Mouse (Mus musculus) mammary gland, adult 2 months (tissue): ENCODE data around the gene 1810009J06Rik. TPM values are rescaled to one million over a fixed set of nuclear protein-coding genes. Genes with fewer than 3 reads are reported as not detected.

ENCODE experiments used
- polyA plus RNA-seq: library from polyadenylated mRNA; depleted of rRNA; stranded (reverse); fragments of >200 nt; gene quantifications from 2 replicates; pipeline ENCODE4 v1.2.3, GENCODE M21; 2012; ENCODE audit warnings: low replicate concordance; rRNA removed

Gene 1810009J06Rik
- not detected in 2 replicates for polyA plus RNA-seq

GRCm38 (mm10) chr6:40964454-40964853 is at the start of gene 1810009J06Rik:
Gene 1810009J06Rik (plus strand): TSS chr6:40964754.

GRCm38 (mm10) chr6:40940457-40940856 is 24.1 kb upstream of the 1810009J06Rik start, which contains the start of gene 1700074P13Rik:
Gene 1700074P13Rik (minus strand): TSS chr6:40940557.

GRCm38 (mm10) chr6:40951770-40952169 is 12.8 kb upstream of the 1810009J06Rik start, which contains the start of gene Gm4744:
Gene Gm4744 (minus strand): TSS chr6:40951870.

GRCm38 (mm10) chr6:40999379-40999778 is 34.8 kb downstream of the 1810009J06Rik start, which contains the start of gene Gm2663:
Gene Gm2663 (minus strand): TSS chr6:40999479.

Other genes with a start within 250 kb of the 1810009J06Rik start
- gene Moxd2, start 77.3 kb upstream of the 1810009J06Rik start, polyA plus RNA-seq, result not detected in 2 replicates
- not detected in 2 replicates for gene Prss58, start 64.4 kb upstream of the 1810009J06Rik start, polyA plus RNA-seq
- gene 1700074P13Rik, start 24.2 kb upstream of the 1810009J06Rik start, polyA plus RNA-seq, result not detected in 2 replicates
- gene Gm4744, start 12.9 kb upstream of the 1810009J06Rik start, polyA plus RNA-seq, result not detected in 2 replicates
- gene Gm2663, start 34.7 kb downstream of the 1810009J06Rik start, polyA plus RNA-seq, result not detected in 2 replicates
- gene 2210010C04Rik, start 70.8 kb downstream of the 1810009J06Rik start, polyA plus RNA-seq, result 0.50 TPM in 1 of 2 replicates, not detected in the other